In genomic region chr6:72360599-72360935, GRCm38 (mm10) we compare ENCODE assay signal across 9 mouse cellular contexts. TPM values are rescaled to one million over a fixed set of nuclear protein-coding genes. Genes with fewer than 3 reads are reported as not detected.
DNase-seq lines count a peak whose midpoint lies in the region; ATAC-seq and TF ChIP-seq lines count a peak whose summit lies in the region.
"Had no signal": no experiment of that assay in that cellular context is flagged by ENCODE, and none has a peak within 500 bp of the region (broad histone marks: within the 10 kb centered on the region; RNA-seq: fewer than 3 reads in every experiment).

No protein-coding gene starts in this region.

- DNase-seq in heart, adult 11 months = peak; percentile 90
- no peak for DNase-seq in heart, adult 8-10 months (ENCODE audit: low spot score)
- DNase-seq in midbrain, postnatal 0 days (ENCODE audit: low spot score) = no peak
- DNase-seq in kidney, postnatal 10 days = peak; percentile 78
- no peak for DNase-seq in stomach, postnatal 0 days (ENCODE audit: low spot score)
- no peak for DNase-seq in urinary bladder, adult 18-20 months (ENCODE audit: low spot score in 2 of 2)
- no peak for DNase-seq in frontal cortex, adult 2 months (ENCODE audit: extremely low spot score in 1 of 2, low spot score in 1 of 2)

- TF ChIP-seq CTCF in midbrain, postnatal 0 days (IDR thresholded peaks at IDR 0.05) = no peak
- no peak for TF ChIP-seq CTCF in stomach, postnatal 0 days (IDR thresholded peaks at IDR 0.05; ENCODE audit: low read depth)

- ATAC-seq in midbrain, embryonic 13.5 days = no peak
- no peak for ATAC-seq in midbrain, postnatal 0 days (ENCODE audit: low FRiP score)
- no peak for ATAC-seq in stomach, postnatal 0 days (ENCODE audit: low FRiP score, low TSS enrichment)

- WGBS in midbrain, embryonic 13.5 days = 65% methylated on average over 7 of the region's 7 CpGs
- 56% methylated on average over 7 of the region's 7 CpGs for WGBS in midbrain, postnatal 0 days
- WGBS in stomach, postnatal 0 days = 38% methylated on average over 7 of the region's 7 CpGs

- H3K4me2 ChIP-seq in midbrain, embryonic 13.5 days (replicated peaks) = 0 out of 2 replicates have a peak overlapping the region, but pooled peaks have one; percentile 5
- H3K4me2 ChIP-seq in midbrain, postnatal 0 days (ENCODE audit: low read depth, low read length, poor library complexity, severe bottlenecking) = no peak overlapping the region
- H3K4me2 ChIP-seq in stomach, postnatal 0 days (replicated peaks; ENCODE audit: low read depth) = peak overlapping the region; percentile 82; the same call in 1 of the 2 replicates

- H3K9ac ChIP-seq in midbrain, embryonic 13.5 days (replicated peaks) = peak overlapping the region; percentile 3; the same call in 1 of the 2 replicates
- H3K9ac ChIP-seq in midbrain, postnatal 0 days (replicated peaks; ENCODE audit: low read length, poor library complexity, severe bottlenecking) = no peak overlapping the region
- H3K9ac ChIP-seq in stomach, postnatal 0 days (ENCODE audit: low read length) = no peak overlapping the region

- no peak for TF ChIP-seq EP300 in stomach, postnatal 0 days (optimal IDR thresholded peaks at IDR 0.05)

- H3K4me3 ChIP-seq in midbrain, embryonic 13.5 days (replicated peaks) = no peak overlapping the region; the same call in 1 of the 2 replicates
- H3K4me3 ChIP-seq in midbrain, postnatal 0 days (ENCODE audit: low read depth, low read length) = no peak overlapping the region
- no peak overlapping the region for H3K4me3 ChIP-seq in stomach, postnatal 0 days (ENCODE audit: low read depth, low read length)

- H3K27me3 ChIP-seq in midbrain, embryonic 13.5 days = no peaks in the 10 kb centered on the region
- no peaks in the 10 kb centered on the region for H3K27me3 ChIP-seq in midbrain, postnatal 0 days (ENCODE audit: insufficient read depth, low read length)
- H3K27me3 ChIP-seq in stomach, postnatal 0 days (ENCODE audit: control insufficient read depth, insufficient read depth, low read length) = no peaks in the 10 kb centered on the region
- H3K27me3 ChIP-seq: limb, embryonic 13.5 days had no signal

- peaks cover 34% of the 10 kb centered on the region for H3K36me3 ChIP-seq in midbrain, embryonic 13.5 days
- peaks cover 27% of the 10 kb centered on the region for H3K36me3 ChIP-seq in midbrain, postnatal 0 days (ENCODE audit: insufficient read depth, low read length)
- H3K36me3 ChIP-seq in stomach, postnatal 0 days (ENCODE audit: control insufficient read depth, insufficient read depth, low read length) = 0 out of 2 replicates have a peak, but pooled peaks cover 4% of the 10 kb centered on the region

- H3K4me1 ChIP-seq in midbrain, embryonic 13.5 days (replicated peaks) = peaks cover 33% of the 10 kb centered on the region
- peaks cover 8% of the 10 kb centered on the region for H3K4me1 ChIP-seq in midbrain, postnatal 0 days (ENCODE audit: insufficient read depth, low read length)
- H3K4me1 ChIP-seq in stomach, postnatal 0 days (replicated peaks; ENCODE audit: control insufficient read depth, insufficient read depth) = peaks cover 9% of the 10 kb centered on the region

- no peak overlapping the region for H3K27ac ChIP-seq in midbrain, embryonic 13.5 days
- no peak overlapping the region for H3K27ac ChIP-seq in midbrain, postnatal 0 days (ENCODE audit: low read depth, low read length)
- H3K27ac ChIP-seq in stomach, postnatal 0 days (replicated peaks) = no peak overlapping the region
- H3K27ac ChIP-seq: limb, embryonic 13.5 days had no signal

- no peaks in the 10 kb centered on the region for H3K9me3 ChIP-seq in midbrain, embryonic 13.5 days
- H3K9me3 ChIP-seq in midbrain, postnatal 0 days (ENCODE audit: low read length) = no peaks in the 10 kb centered on the region
- H3K9me3 ChIP-seq in stomach, postnatal 0 days (ENCODE audit: control insufficient read depth, low read length) = no peaks in the 10 kb centered on the region
- H3K9me3 ChIP-seq: limb, embryonic 13.5 days had no signal

RNA-seq across cellular contexts. Expression of gene Tmem150a, which starts 5.3 kb away (rescaled TPM):
- 10 to 100 TPM; 20.4 to 24.3 (median 22.2) TPM for total RNA-seq in heart, adult 8-10 months (2022)
- polyA plus RNA-seq in midbrain, embryonic 13.5 days (2015; fragmentation: Nextera tagmentation; extraction: Ambion mirVana) = 10.3 and 11.5 TPM in 2 replicates
- 23.1 and 28.5 TPM in 2 replicates for total RNA-seq in midbrain, postnatal 0 days (2014; rRNA removed)
- polyA plus RNA-seq in midbrain, postnatal 0 days (2015; fragmentation: Nextera tagmentation; extraction: Ambion mirVana) = 12.9 and 14.9 TPM in 2 replicates
- 7.7 and 8.4 TPM in 2 replicates for polyA plus RNA-seq in stomach, postnatal 0 days (2015; fragmentation: Nextera tagmentation; extraction: Ambion mirVana)
- polyA plus RNA-seq in frontal cortex, adult 2 months (2012; rRNA removed) = 33.2 and 33.5 TPM in 2 replicates

RNA-seq across cellular contexts. Expression of gene Rnf181, which starts 6.2 kb away (rescaled TPM):
- 10 to 100 TPM; 39.5 to 49.6 (median 41.5) TPM for total RNA-seq in heart, adult 8-10 months (2022)
- polyA plus RNA-seq in midbrain, embryonic 13.5 days (2015; fragmentation: Nextera tagmentation; extraction: Ambion mirVana) = 127 and 132 TPM in 2 replicates
- total RNA-seq in midbrain, postnatal 0 days (2014; rRNA removed) = 64.5 and 87.3 TPM in 2 replicates
- 120 and 131 TPM in 2 replicates for polyA plus RNA-seq in midbrain, postnatal 0 days (2015; fragmentation: Nextera tagmentation; extraction: Ambion mirVana)
- polyA plus RNA-seq in stomach, postnatal 0 days (2015; fragmentation: Nextera tagmentation; extraction: Ambion mirVana) = 136 and 137 TPM in 2 replicates
- polyA plus RNA-seq in frontal cortex, adult 2 months (2012; rRNA removed) = 87.6 and 99.4 TPM in 2 replicates

RNA-seq across cellular contexts. Expression of gene 0610030E20Rik, which starts 13.4 kb away (rescaled TPM):
- 10 to 100 TPM in 1 of 4 experiments, 1 to 10 TPM in 3; 7.6 to 10.4 (median 8.0) TPM for total RNA-seq in heart, adult 8-10 months (2022)
- polyA plus RNA-seq in midbrain, embryonic 13.5 days (2015; fragmentation: Nextera tagmentation; extraction: Ambion mirVana) = 21.7 and 23.9 TPM in 2 replicates
- total RNA-seq in midbrain, postnatal 0 days (2014; rRNA removed) = 9.5 and 10.0 TPM in 2 replicates
- 13.3 and 14.7 TPM in 2 replicates for polyA plus RNA-seq in midbrain, postnatal 0 days (2015; fragmentation: Nextera tagmentation; extraction: Ambion mirVana)
- polyA plus RNA-seq in stomach, postnatal 0 days (2015; fragmentation: Nextera tagmentation; extraction: Ambion mirVana) = 19.6 and 20.5 TPM in 2 replicates
- 17.7 and 20.0 TPM in 2 replicates for polyA plus RNA-seq in frontal cortex, adult 2 months (2012; rRNA removed)

RNA-seq across cellular contexts. Expression of gene Usp39, which starts 15.6 kb away (rescaled TPM):
- total RNA-seq in heart, adult 8-10 months (2022) = 10 to 100 TPM; 14.4 to 20.0 (median 15.2) TPM
- 51.5 and 53.4 TPM in 2 replicates for polyA plus RNA-seq in midbrain, embryonic 13.5 days (2015; fragmentation: Nextera tagmentation; extraction: Ambion mirVana)
- total RNA-seq in midbrain, postnatal 0 days (2014; rRNA removed) = 43.7 and 45.3 TPM in 2 replicates
- polyA plus RNA-seq in midbrain, postnatal 0 days (2015; fragmentation: Nextera tagmentation; extraction: Ambion mirVana) = 34.5 and 35.5 TPM in 2 replicates
- 20.1 and 21.0 TPM in 2 replicates for polyA plus RNA-seq in stomach, postnatal 0 days (2015; fragmentation: Nextera tagmentation; extraction: Ambion mirVana)
- polyA plus RNA-seq in frontal cortex, adult 2 months (2012; rRNA removed) = 30.2 and 31.8 TPM in 2 replicates

RNA-seq across cellular contexts. Expression of gene Vamp5, which starts 19.7 kb away (rescaled TPM):
- total RNA-seq in heart, adult 8-10 months (2022) = 10 to 100 TPM; 58.0 to 68.1 (median 61.2) TPM
- 14.5 and 15.9 TPM in 2 replicates for polyA plus RNA-seq in midbrain, embryonic 13.5 days (2015; fragmentation: Nextera tagmentation; extraction: Ambion mirVana)
- total RNA-seq in midbrain, postnatal 0 days (2014; rRNA removed) = 6.5 and 19.3 TPM in 2 replicates
- polyA plus RNA-seq in midbrain, postnatal 0 days (2015; fragmentation: Nextera tagmentation; extraction: Ambion mirVana) = 14.4 and 14.5 TPM in 2 replicates
- 20.2 and 22.2 TPM in 2 replicates for polyA plus RNA-seq in stomach, postnatal 0 days (2015; fragmentation: Nextera tagmentation; extraction: Ambion mirVana)
- 8.7 and 13.3 TPM in 2 replicates for polyA plus RNA-seq in frontal cortex, adult 2 months (2012; rRNA removed)

Comparison
In these comparisons a context has a peak if more than half of its experiments do, and no peak if none do; other contexts are left out.
1. DNase-seq: peak in heart, adult 11 months (single experiment) and kidney, postnatal 10 days (single experiment); none in heart, adult 8-10 months (single experiment), midbrain, postnatal 0 days (single experiment), stomach, postnatal 0 days (single experiment), urinary bladder, adult 18-20 months (0 of 2) and frontal cortex, adult 2 months (0 of 2).